Mouse (Mus musculus): Measurements from ENCODE around the gene Gpc5. TPM values are rescaled to one million over a fixed set of nuclear protein-coding genes. Genes with fewer than 3 reads are reported as not detected.

Gpc5 gene
- polyA plus RNA-seq, 1 experiment from 2014 or later = 5.5 TPM

DNA sequence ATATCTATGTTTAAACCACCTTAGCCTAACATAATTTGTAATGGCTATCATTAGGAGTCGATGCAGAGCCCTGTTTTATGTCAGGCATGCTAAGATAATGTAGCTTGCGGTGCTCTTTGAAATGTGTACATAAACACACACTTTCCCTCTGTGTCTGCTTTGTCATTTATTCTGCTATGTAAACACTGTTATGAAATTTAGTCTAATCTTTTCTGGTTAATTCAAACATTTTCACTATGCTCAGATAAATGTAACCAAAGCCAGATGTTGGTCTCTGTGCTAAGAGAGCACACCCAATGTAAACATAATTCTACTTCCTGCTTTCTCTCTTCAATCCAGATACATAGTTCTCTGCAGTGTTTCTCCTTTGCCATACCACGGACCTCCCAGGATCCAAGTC, 1256.5 kb downstream of the Gpc5 start:
- H3K4me1 ChIP-seq (ENCODE audit: control insufficient read depth, insufficient read depth, low read length) = no peaks in the 10 kb centered on the region
- H3K27ac ChIP-seq (replicated peaks; ENCODE audit: low read depth, low read length) = no peak overlapping the region
- no peaks in the 10 kb centered on the region for H3K27me3 ChIP-seq (ENCODE audit: control insufficient read depth, insufficient read depth, low read length)

DNA sequence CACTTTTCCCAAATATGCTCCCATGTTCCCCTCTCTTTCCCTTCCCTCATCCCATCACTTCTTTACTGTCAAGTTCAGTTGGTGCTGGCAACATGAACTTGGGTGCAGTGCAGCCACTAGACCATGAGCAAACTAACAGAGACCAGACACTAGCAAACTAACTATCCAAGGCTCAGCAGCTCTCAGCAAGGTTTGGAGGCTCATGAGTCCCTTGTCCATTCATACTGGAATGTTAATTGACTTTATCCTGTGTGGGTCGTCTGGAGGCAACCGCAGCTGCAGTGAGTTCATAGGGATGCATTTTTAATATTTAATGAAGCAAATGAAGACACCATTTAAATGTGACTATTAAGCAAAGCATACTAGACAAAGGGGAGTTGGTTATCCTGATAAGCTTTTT, 1292.6 kb downstream of the Gpc5 start:
- no peak overlapping the region for H3K9ac ChIP-seq (replicated peaks; ENCODE audit: low read length)
- H3K4me3 ChIP-seq (replicated peaks; ENCODE audit: low read depth, low read length) = no peak overlapping the region
- no peaks in the 10 kb centered on the region for H3K4me1 ChIP-seq (ENCODE audit: control insufficient read depth, insufficient read depth, low read length)
- WGBS = 52% methylated on average over 2 of the region's 2 CpGs
- DNase-seq (no peak), ATAC-seq (ENCODE audit: low FRiP score, low TSS enrichment) (no peak)
- no peak overlapping the region for H3K4me2 ChIP-seq (ENCODE audit: low read length)
- no peaks in the 10 kb centered on the region for H3K36me3 ChIP-seq (ENCODE audit: control insufficient read depth, insufficient read depth, low read length)
- H3K9me3 ChIP-seq (ENCODE audit: control insufficient read depth, low read length) = no peaks in the 10 kb centered on the region
- no peaks in the 10 kb centered on the region for H3K27me3 ChIP-seq (ENCODE audit: control insufficient read depth, insufficient read depth, low read length)
- no peak overlapping the region for H3K27ac ChIP-seq (replicated peaks; ENCODE audit: low read depth, low read length)

More for the DNA sequence above, 1256.5 kb downstream of the Gpc5 start:
- H3K36me3 ChIP-seq (ENCODE audit: control insufficient read depth, insufficient read depth, low read length) = no peaks in the 10 kb centered on the region
- H3K4me2 ChIP-seq (ENCODE audit: low read length) = no peak overlapping the region
- ATAC-seq (ENCODE audit: low FRiP score, low TSS enrichment) = no peak
- DNase-seq = no peak
- no peak overlapping the region for H3K9ac ChIP-seq (replicated peaks; ENCODE audit: low read length)
- WGBS = 64% methylated on average over 3 of the region's 3 CpGs
- H3K4me3 ChIP-seq (replicated peaks; ENCODE audit: low read depth, low read length) = no peak overlapping the region
- no peaks in the 10 kb centered on the region for H3K9me3 ChIP-seq (ENCODE audit: control insufficient read depth, low read length)

DNA sequence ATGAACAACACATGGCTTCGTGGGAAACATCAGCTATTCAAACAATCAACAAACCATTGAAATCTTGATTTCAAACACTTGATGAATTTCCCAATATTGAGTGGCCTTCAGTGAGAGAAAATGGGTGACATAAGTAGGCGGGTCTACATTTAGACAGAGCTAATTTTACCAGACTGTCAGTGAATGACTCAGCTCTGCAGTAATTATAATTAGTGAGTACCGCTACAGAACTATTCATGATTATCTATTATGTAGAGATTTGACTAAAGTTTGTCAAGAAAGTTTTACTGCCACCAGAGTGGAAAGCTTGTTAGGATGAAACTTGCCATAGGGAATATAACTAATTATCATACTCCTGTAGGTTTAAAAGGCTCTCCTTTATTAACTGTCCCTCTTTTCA, 1323.5 kb downstream of the Gpc5 start:
- no peak for DNase-seq
- H3K9me3 ChIP-seq (ENCODE audit: control insufficient read depth, low read length) = no peaks in the 10 kb centered on the region
- H3K4me2 ChIP-seq (ENCODE audit: low read length) = no peak overlapping the region
- no peak overlapping the region for H3K4me3 ChIP-seq (replicated peaks; ENCODE audit: low read depth, low read length)
- H3K4me1 ChIP-seq (ENCODE audit: control insufficient read depth, insufficient read depth, low read length) = no peaks in the 10 kb centered on the region
- H3K27me3 ChIP-seq (ENCODE audit: control insufficient read depth, insufficient read depth, low read length) = no peaks in the 10 kb centered on the region
- no peak overlapping the region for H3K27ac ChIP-seq (replicated peaks; ENCODE audit: low read depth, low read length)
- no peaks in the 10 kb centered on the region for H3K36me3 ChIP-seq (ENCODE audit: control insufficient read depth, insufficient read depth, low read length)
- no peak overlapping the region for H3K9ac ChIP-seq (replicated peaks; ENCODE audit: low read length)
- 87% methylated on average over 3 of the region's 3 CpGs for WGBS
- ATAC-seq (ENCODE audit: low FRiP score, low TSS enrichment) = no peak

DNA sequence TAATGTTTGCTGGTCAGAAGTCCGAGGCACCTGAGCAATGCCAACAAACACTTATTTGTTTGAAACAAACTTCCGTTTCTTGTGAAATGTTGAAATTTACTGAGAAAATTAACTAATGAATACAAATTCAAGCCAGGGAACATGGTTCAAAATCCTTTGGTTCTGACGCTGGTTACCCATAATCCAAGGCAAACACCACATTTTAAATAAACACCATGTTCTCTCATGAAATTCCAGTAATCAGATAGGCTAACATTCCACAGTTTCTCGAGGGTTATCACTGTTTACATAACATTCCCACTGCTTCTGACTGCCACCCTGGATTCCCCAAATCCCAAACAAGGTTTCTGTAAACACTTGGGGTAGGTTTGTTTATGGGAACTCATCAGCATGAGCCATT, 1356.2 kb downstream of the Gpc5 start:
- H3K9ac ChIP-seq (replicated peaks; ENCODE audit: low read length) = no peak overlapping the region

DNA sequence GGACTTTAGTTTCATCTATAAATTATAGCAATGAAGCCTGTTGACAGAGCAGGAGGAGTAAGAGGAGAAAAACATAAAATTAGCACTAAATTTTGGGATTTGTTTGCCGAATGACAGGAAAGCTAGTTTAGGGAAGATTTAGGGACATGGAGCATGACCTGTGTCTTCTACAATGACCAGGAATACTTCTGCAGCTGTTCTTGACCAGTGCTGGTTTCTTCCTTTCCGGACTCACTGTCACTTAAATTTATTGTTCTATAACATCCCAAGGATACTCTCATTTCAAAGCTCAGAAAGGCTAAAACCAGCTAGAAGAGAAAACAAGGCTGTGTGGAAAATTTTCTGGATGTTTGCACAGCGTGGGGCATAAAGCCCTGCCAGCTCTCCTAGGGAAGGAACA, 1361.3 kb downstream of the Gpc5 start:
- no peak overlapping the region for H3K4me2 ChIP-seq (ENCODE audit: low read length)
- H3K27ac ChIP-seq (replicated peaks; ENCODE audit: low read depth, low read length) = no peak overlapping the region
- no peaks in the 10 kb centered on the region for H3K9me3 ChIP-seq (ENCODE audit: control insufficient read depth, low read length)
- ATAC-seq (ENCODE audit: low FRiP score, low TSS enrichment) (no peak), DNase-seq (no peak)
- H3K4me1 ChIP-seq (ENCODE audit: control insufficient read depth, insufficient read depth, low read length) = no peaks in the 10 kb centered on the region
- WGBS = 79% methylated on average over 3 of the region's 3 CpGs
- H3K4me3 ChIP-seq (replicated peaks; ENCODE audit: low read depth, low read length) = no peak overlapping the region
- no peak overlapping the region for H3K9ac ChIP-seq (replicated peaks; ENCODE audit: low read length)
- H3K27me3 ChIP-seq (ENCODE audit: control insufficient read depth, insufficient read depth, low read length) = no peaks in the 10 kb centered on the region
- H3K36me3 ChIP-seq (ENCODE audit: control insufficient read depth, insufficient read depth, low read length) = no peaks in the 10 kb centered on the region

More for the DNA sequence above, 1356.2 kb downstream of the Gpc5 start:
- no peaks in the 10 kb centered on the region for H3K36me3 ChIP-seq (ENCODE audit: control insufficient read depth, insufficient read depth, low read length)
- WGBS = 70% methylated on average over 4 of the region's 4 CpGs
- no peak overlapping the region for H3K4me2 ChIP-seq (ENCODE audit: low read length)
- ATAC-seq (ENCODE audit: low FRiP score, low TSS enrichment) (no peak), DNase-seq (no peak)
- no peaks in the 10 kb centered on the region for H3K4me1 ChIP-seq (ENCODE audit: control insufficient read depth, insufficient read depth, low read length)
- no peak overlapping the region for H3K4me3 ChIP-seq (replicated peaks; ENCODE audit: low read depth, low read length)
- H3K27me3 ChIP-seq (ENCODE audit: control insufficient read depth, insufficient read depth, low read length) = no peaks in the 10 kb centered on the region
- H3K27ac ChIP-seq (replicated peaks; ENCODE audit: low read depth, low read length) = no peak overlapping the region
- no peaks in the 10 kb centered on the region for H3K9me3 ChIP-seq (ENCODE audit: control insufficient read depth, low read length)

DNA sequence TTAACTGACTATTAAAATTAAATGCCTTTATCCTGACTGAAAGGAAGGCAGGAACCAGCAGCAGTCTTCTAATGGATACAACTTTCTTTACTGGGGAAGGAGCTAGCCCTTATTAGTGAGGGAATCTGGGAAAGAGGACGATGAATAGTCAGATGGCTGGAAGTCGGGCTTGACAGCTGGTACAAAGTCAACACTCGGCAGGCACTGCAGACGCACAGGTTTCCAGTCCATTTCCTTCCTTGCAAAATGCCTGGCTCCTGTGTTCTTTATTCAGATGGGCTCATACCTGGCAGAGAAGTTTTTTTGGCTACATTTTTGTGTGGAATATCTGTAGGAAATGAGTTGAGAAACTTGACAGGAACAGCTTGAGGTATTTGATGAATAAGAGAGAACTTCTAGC, 1364.2 kb downstream of the Gpc5 start:
- Histone ChIP-seq H3K27me3 (ENCODE audit: control insufficient read depth, insufficient read depth, low read length) (no peaks in the 10 kb centered on the region), H3K4me3 (replicated peaks; ENCODE audit: low read depth, low read length) (no peak overlapping the region), H3K36me3 (ENCODE audit: control insufficient read depth, insufficient read depth, low read length) (no peaks in the 10 kb centered on the region), H3K4me1 (ENCODE audit: control insufficient read depth, insufficient read depth, low read length) (no peaks in the 10 kb centered on the region), H3K4me2 (ENCODE audit: low read length) (no peak overlapping the region), H3K27ac (replicated peaks; ENCODE audit: low read depth, low read length) (no peak overlapping the region), H3K9me3 (ENCODE audit: control insufficient read depth, low read length) (no peaks in the 10 kb centered on the region), H3K9ac (replicated peaks; ENCODE audit: low read length) (no peak overlapping the region)
- WGBS = 65% methylated on average over 4 of the region's 4 CpGs
- DNase-seq (no peak), ATAC-seq (ENCODE audit: low FRiP score, low TSS enrichment) (no peak)

DNA sequence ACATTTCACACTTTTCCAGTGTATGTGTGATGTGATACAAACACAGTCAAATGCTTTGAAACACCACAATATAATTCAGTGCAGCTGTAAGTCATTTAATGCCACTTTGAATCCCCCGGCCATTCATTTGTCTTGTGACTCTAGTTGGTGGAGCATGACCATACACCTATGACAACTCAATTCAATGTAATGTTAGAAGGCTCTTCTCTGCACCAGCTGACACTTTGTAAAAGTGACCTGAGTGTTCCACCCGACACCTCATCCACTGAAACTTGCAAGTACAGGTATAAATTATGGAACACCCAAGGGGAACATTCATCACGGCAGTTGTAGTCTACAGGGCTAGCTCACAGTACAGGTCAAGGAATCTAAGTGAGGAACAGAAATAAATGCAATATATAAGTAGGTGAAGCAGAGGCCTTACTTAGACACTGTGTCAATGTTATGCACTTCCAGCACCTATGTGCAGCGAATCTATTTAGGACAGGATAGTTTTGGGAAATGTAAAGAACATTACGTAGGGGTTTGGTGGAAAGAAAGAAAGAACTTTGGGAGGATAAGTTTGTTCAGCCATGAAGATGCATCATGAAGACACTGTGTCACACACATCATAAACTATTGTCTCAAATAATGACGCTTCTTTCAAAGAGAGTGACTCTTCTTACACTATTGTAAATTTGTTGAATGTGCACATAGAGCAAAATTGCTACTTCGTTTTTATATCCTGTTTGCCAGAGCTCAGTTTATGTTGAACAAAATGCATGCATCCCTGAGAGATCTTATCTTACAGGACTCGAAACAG, 1381.6 kb downstream of the Gpc5 start:
- 88% methylated on average over 8 of the region's 8 CpGs for WGBS
- no peak overlapping the region for H3K4me3 ChIP-seq (replicated peaks; ENCODE audit: low read depth, low read length)
- no peak overlapping the region for H3K27ac ChIP-seq (replicated peaks; ENCODE audit: low read depth, low read length)
- no peak for DNase-seq
- no peak overlapping the region for H3K4me2 ChIP-seq (ENCODE audit: low read length)
- H3K9ac ChIP-seq (replicated peaks; ENCODE audit: low read length) = no peak overlapping the region
- H3K9me3 ChIP-seq (ENCODE audit: control insufficient read depth, low read length) = no peaks in the 10 kb centered on the region
- no peaks in the 10 kb centered on the region for H3K4me1 ChIP-seq (ENCODE audit: control insufficient read depth, insufficient read depth, low read length)
- no peak for ATAC-seq (ENCODE audit: low FRiP score, low TSS enrichment)
- no peaks in the 10 kb centered on the region for H3K27me3 ChIP-seq (ENCODE audit: control insufficient read depth, insufficient read depth, low read length)
- H3K36me3 ChIP-seq (ENCODE audit: control insufficient read depth, insufficient read depth, low read length) = no peaks in the 10 kb centered on the region

DNA sequence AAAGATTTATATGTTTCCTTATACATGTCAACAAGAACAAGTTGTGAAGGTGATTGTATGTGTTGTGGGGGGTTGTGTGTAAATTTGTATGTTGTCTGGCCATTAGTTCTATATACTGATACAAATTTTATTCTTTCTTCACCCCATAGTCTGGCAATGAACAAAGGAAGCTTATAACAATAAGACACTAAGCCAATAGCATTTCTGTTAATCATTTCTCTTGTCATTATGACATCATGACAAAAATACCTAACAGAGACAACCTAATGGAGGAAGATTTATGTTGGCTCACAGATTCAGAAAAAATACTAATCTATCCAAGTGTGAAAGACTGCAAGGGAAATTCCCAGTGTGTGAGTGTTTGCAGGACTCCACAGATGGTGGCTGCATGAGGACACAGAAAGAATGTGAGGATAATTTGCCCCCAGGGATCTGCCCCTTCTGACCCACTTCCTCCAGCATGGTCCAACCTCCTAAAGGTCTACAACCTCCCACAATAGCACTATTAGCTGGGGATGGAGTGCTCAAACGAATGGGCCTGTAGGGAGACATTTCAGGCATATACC, 1402.4 kb downstream of the Gpc5 start:
- ATAC-seq (ENCODE audit: low FRiP score, low TSS enrichment) (no peak), DNase-seq (no peak)
- Histone ChIP-seq H3K27me3 (ENCODE audit: control insufficient read depth, insufficient read depth, low read length) (no peaks in the 10 kb centered on the region), H3K9ac (replicated peaks; ENCODE audit: low read length) (no peak overlapping the region), H3K9me3 (ENCODE audit: control insufficient read depth, low read length) (no peaks in the 10 kb centered on the region), H3K36me3 (ENCODE audit: control insufficient read depth, insufficient read depth, low read length) (no peaks in the 10 kb centered on the region), H3K4me1 (ENCODE audit: control insufficient read depth, insufficient read depth, low read length) (no peaks in the 10 kb centered on the region), H3K4me2 (ENCODE audit: low read length) (no peak overlapping the region), H3K4me3 (replicated peaks; ENCODE audit: low read depth, low read length) (no peak overlapping the region), H3K27ac (replicated peaks; ENCODE audit: low read depth, low read length) (no peak overlapping the region)
- 64% methylated on average over 1 of the region's 1 CpGs for WGBS

DNA sequence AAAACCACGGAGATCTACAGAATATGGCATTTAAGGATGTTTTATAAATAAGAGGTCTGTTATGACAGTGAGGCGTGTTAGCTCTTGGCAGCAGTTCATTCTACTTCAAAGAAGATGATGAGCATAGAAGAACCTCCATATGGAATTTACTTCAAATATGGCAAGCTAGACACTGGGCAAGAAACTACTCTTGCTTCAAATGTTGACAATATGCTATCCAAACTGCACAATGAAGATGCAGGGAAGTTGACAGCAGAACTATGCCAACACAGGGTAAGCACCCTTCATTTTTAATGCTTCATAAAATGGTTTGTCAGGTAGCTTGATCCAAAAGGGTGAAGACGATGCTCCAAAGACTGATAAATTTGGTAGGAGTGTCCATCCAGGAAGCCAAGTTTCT, 1446.2 kb downstream of the Gpc5 start:
- no peak for ATAC-seq (ENCODE audit: low FRiP score, low TSS enrichment)
- H3K36me3 ChIP-seq (ENCODE audit: control insufficient read depth, insufficient read depth, low read length) = no peaks in the 10 kb centered on the region
- DNase-seq = no peak
- no peak overlapping the region for H3K9ac ChIP-seq (replicated peaks; ENCODE audit: low read length)
- H3K27ac ChIP-seq (replicated peaks; ENCODE audit: low read depth, low read length) = no peak overlapping the region
- H3K4me3 ChIP-seq (replicated peaks; ENCODE audit: low read depth, low read length) = no peak overlapping the region
- H3K4me1 ChIP-seq (ENCODE audit: control insufficient read depth, insufficient read depth, low read length) = no peaks in the 10 kb centered on the region
- H3K4me2 ChIP-seq (ENCODE audit: low read length) = no peak overlapping the region
- 90% methylated on average over 3 of the region's 3 CpGs for WGBS
- H3K27me3 ChIP-seq (ENCODE audit: control insufficient read depth, insufficient read depth, low read length) = no peaks in the 10 kb centered on the region
- H3K9me3 ChIP-seq (ENCODE audit: control insufficient read depth, low read length) = no peaks in the 10 kb centered on the region

All from midbrain, embryonic 14.5 days (tissue).